Mouse (Mus musculus): ENCODE data around the gene Mrps25.

Mrps25 gene

GRCm38 (mm10) chr6:92126861-92127468 is 56.9 kb downstream of the Mrps25 start:
- no peak for DNase-seq (ENCODE audit: low spot score)

DNA sequence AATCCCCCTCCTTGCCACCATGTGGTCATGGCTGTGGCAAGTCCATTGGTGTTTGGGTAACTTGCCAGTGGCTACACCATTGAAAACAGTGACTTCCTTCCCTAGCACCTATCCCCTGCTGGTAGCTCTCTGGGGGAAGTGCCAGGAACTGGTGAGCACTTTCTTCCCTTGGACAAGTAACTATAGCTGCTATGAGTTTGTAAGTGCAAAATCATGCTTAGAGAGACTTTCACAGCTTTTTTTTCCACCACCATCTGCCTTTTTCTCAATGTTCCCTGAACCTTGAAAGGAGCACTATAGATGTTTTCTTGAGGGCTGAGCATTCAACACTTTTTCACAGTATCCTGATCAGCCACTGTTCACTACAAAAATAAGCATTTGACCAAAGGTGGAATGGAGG is 59.3 kb downstream of the Mrps25 start:
- no peak for DNase-seq (ENCODE audit: low spot score)

All from embryo, embryonic 10 days (tissue).